Mouse (Mus musculus) c-Kit-positive CD71-positive TER-119-negative erythroid progenitor cells, embryonic 14.5 days (primary cell): ENCODE data around the gene Gse1.

Experiments used
- DNase-seq: peaks from one replicate; pipeline ENCODE4 v3.0.0-alpha.2; 2013; ENCODE audit warnings: low read depth

Gene Gse1

GRCm38 (mm10) chr8:120243222-120243621 is 15.0 kb downstream of the Gse1 start:
- no peak for DNase-seq

- no peak for DNase-seq
Measured at GRCm38 (mm10) chr8:120243916-120244451, 15.7 kb downstream of the Gse1 start.

- no peak for DNase-seq
Measured at GRCm38 (mm10) chr8:120244553-120244952, 16.3 kb downstream of the Gse1 start.

GRCm38 (mm10) chr8:120247618-120248017 is 19.4 kb downstream of the Gse1 start:
- no peak for DNase-seq

- no peak for DNase-seq
Measured at GRCm38 (mm10) chr8:120248031-120248430, 19.8 kb downstream of the Gse1 start.

GRCm38 (mm10) chr8:120248451-120248850 is 20.2 kb downstream of the Gse1 start:
- no peak for DNase-seq

GRCm38 (mm10) chr8:120249800-120250336 is 21.6 kb downstream of the Gse1 start:
- DNase-seq, result no peak

GRCm38 (mm10) chr8:120250750-120251410 is 22.6 kb downstream of the Gse1 start:
- DNase-seq, result no peak

GRCm38 (mm10) chr8:120251411-120252035 is 23.3 kb downstream of the Gse1 start:
- DNase-seq, result no peak

- no peak for DNase-seq
Measured at GRCm38 (mm10) chr8:120253626-120254025, 25.4 kb downstream of the Gse1 start.

GRCm38 (mm10) chr8:120255406-120255987 is 27.2 kb downstream of the Gse1 start:
- DNase-seq, result no peak

GRCm38 (mm10) chr8:120256958-120257357 is 28.7 kb downstream of the Gse1 start:
- DNase-seq, result no peak

GRCm38 (mm10) chr8:120259206-120259605 is 30.9 kb downstream of the Gse1 start:
- no peak for DNase-seq

- no peak for DNase-seq
Measured at GRCm38 (mm10) chr8:120260677-120261076, 32.4 kb downstream of the Gse1 start.

- DNase-seq, result no peak
Measured at GRCm38 (mm10) chr8:120261338-120262120, 33.3 kb downstream of the Gse1 start.

GRCm38 (mm10) chr8:120263879-120264278 is 35.6 kb downstream of the Gse1 start:
- DNase-seq, result no peak

- no peak for DNase-seq
Measured at GRCm38 (mm10) chr8:120264388-120264943, 36.2 kb downstream of the Gse1 start.

GRCm38 (mm10) chr8:120264944-120265453 is 36.7 kb downstream of the Gse1 start:
- DNase-seq, result no peak

GRCm38 (mm10) chr8:120265471-120265870 is 37.2 kb downstream of the Gse1 start:
- no peak for DNase-seq

GRCm38 (mm10) chr8:120268541-120268980 is 40.3 kb downstream of the Gse1 start:
- no peak for DNase-seq

GRCm38 (mm10) chr8:120270449-120270848 is 42.2 kb downstream of the Gse1 start:
- DNase-seq, result no peak
